Mouse (Mus musculus): Measurements from ENCODE around the gene Steap3. TPM values are rescaled to one million over a fixed set of nuclear protein-coding genes. Genes with fewer than 3 reads are reported as not detected.

Gene Steap3
- polyA plus RNA-seq, 1 experiment from 2014 or later: 19.3 TPM

DNA sequence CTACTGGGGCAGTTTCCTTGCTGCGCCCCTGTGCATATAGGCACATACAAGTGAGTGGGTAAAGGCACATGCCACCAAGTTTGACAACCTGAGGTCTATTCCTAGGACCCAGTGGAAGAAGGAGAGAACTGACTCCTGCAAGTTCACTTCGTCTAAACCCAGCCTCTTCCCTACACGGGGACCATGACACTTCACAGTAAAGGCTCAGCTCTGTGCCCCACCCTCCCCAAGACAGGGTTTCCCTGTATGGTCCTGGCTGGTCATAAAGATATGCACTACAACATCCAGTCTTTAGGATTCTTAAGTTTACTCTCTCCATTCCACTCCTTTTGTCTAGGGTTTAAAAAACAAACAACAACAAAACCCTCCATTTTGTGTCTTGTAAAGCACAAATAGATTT lies 21.9 kb downstream of the Steap3 start:
- no peak for ATAC-seq (ENCODE audit: insufficient number of reproducible peaks, insufficient read depth, low FRiP score, low read depth)
- WGBS: 72% methylated on average over 3 of the region's 3 CpGs
- H3K27ac ChIP-seq (replicated peaks in 1 of 2; ENCODE audit: control insufficient read depth in 1 of 2, insufficient read depth in 1 of 2, low read depth in 2 of 2, low read length in 2 of 2): no peak overlapping the region
- no peaks in the 10 kb centered on the region for H3K36me3 ChIP-seq (ENCODE audit: control insufficient read depth, insufficient read depth, low read length)
- peaks cover 6% of the 10 kb centered on the region for H3K9me3 ChIP-seq (ENCODE audit: control insufficient read depth, low read length)
- H3K4me3 ChIP-seq (ENCODE audit: control insufficient read depth in 1 of 2, insufficient read depth in 1 of 2, low read depth in 1 of 2, low read length in 2 of 2): no peak overlapping the region
- no peak overlapping the region for H3K9ac ChIP-seq (ENCODE audit: low read length)
- H3K27me3 ChIP-seq (ENCODE audit: control insufficient read depth, insufficient read depth, low read length): no peaks in the 10 kb centered on the region
- peaks cover 11 to 19% of the 10 kb centered on the region in 2 experiments; a peak in 3 of 4 replicates for H3K4me1 ChIP-seq (ENCODE audit: control insufficient read depth in 2 of 2, insufficient read depth in 2 of 2, low read length in 2 of 2)
- no peak overlapping the region for H3K4me2 ChIP-seq (ENCODE audit: low read length)

DNA sequence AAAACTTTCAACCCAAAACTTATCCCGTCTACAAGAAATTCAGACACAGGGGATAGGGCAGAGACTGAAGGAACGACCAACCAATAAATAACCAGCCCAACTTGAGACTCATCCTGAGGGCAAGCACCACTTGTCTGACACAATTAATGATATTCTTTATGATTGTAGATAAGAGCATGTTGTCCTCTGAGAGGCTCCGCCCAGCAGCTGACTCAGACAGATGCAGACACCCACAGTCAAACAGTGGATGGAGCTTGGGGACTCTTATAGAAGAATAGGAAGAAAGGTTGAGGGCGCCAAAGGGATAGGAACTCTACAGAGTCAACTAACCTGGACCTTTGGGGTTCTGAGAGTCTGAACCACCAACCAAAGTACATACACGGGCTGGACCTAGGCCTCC lies 22.7 kb downstream of the Steap3 start:
- 86% methylated on average over 5 of the region's 5 CpGs for WGBS
- no peak for ATAC-seq (ENCODE audit: insufficient number of reproducible peaks, insufficient read depth, low FRiP score, low read depth)
- Histone ChIP-seq H3K27me3 (ENCODE audit: control insufficient read depth, insufficient read depth, low read length) (no peaks in the 10 kb centered on the region), H3K36me3 (ENCODE audit: control insufficient read depth, insufficient read depth, low read length) (no peaks in the 10 kb centered on the region), H3K4me3 (ENCODE audit: control insufficient read depth in 1 of 2, insufficient read depth in 1 of 2, low read depth in 1 of 2, low read length in 2 of 2) (no peak overlapping the region), H3K4me1 (ENCODE audit: control insufficient read depth in 2 of 2, insufficient read depth in 2 of 2, low read length in 2 of 2) (peaks cover 16 to 26% of the 10 kb centered on the region in 2 experiments), H3K9ac (ENCODE audit: low read length) (no peak overlapping the region), H3K4me2 (ENCODE audit: low read length) (no peak overlapping the region), H3K9me3 (ENCODE audit: control insufficient read depth, low read length) (peaks cover 6% of the 10 kb centered on the region), H3K27ac (replicated peaks in 1 of 2; ENCODE audit: control insufficient read depth in 1 of 2, insufficient read depth in 1 of 2, low read depth in 2 of 2, low read length in 2 of 2) (no peak overlapping the region)

DNA sequence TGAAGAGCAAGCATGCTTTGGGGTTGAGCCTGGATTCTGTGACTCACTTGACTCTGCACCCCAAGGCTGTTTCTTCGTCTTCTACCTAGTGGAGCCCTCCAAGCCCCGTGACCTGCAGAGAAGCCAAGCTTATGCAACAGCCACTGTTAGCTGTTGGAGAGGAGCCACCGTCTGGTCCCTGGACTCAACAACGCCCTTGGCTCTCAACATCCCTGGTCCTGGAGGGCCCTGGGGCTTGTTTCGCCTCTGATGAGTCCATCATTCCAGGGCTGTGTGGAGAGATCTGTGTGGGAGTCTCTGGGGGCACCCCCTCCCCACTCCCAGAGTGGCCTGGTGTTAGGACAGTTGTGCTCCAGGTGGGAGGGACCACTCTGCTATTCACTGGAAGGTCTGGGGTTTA lies 24.3 kb downstream of the Steap3 start:
- WGBS: 55% methylated on average over 5 of the region's 5 CpGs
- Histone ChIP-seq H3K4me1 (ENCODE audit: control insufficient read depth in 2 of 2, insufficient read depth in 2 of 2, low read length in 2 of 2) (peaks cover 20 to 33% of the 10 kb centered on the region in 2 experiments), H3K9me3 (ENCODE audit: control insufficient read depth, low read length) (peaks cover 6% of the 10 kb centered on the region), H3K4me2 (ENCODE audit: low read length) (no peak overlapping the region), H3K36me3 (ENCODE audit: control insufficient read depth, insufficient read depth, low read length) (peaks cover 6% of the 10 kb centered on the region; the same call in 1 of the 2 replicates), H3K27me3 (ENCODE audit: control insufficient read depth, insufficient read depth, low read length) (no peaks in the 10 kb centered on the region), H3K9ac (ENCODE audit: low read length) (no peak overlapping the region), H3K27ac (replicated peaks in 1 of 2; ENCODE audit: control insufficient read depth in 1 of 2, insufficient read depth in 1 of 2, low read depth in 2 of 2, low read length in 2 of 2) (no peak overlapping the region), H3K4me3 (ENCODE audit: control insufficient read depth in 1 of 2, insufficient read depth in 1 of 2, low read depth in 1 of 2, low read length in 2 of 2) (no peak overlapping the region)
- no peak for ATAC-seq (ENCODE audit: insufficient number of reproducible peaks, insufficient read depth, low FRiP score, low read depth)

DNA sequence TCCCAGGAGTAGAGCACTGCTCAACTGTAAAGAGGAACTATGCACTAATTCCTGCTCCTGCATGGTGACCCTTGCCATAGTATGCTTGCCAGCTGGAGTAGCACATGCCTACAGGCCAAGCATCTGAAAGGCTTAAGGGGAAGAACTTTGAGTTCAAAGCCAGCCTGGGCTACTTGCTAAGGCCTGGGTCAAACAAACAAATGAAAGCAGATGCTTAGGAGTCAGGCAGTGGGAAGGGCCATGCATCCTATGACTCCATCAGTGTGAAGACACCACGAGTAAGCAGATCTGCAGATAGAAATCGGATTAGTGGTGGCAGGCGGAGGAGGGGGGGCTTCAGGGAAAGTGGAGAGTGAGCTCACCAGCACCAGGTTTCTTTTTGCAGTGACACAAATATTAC lies 25.2 kb downstream of the Steap3 start:
- peaks cover 20 to 33% of the 10 kb centered on the region in 2 experiments for H3K4me1 ChIP-seq (ENCODE audit: control insufficient read depth in 2 of 2, insufficient read depth in 2 of 2, low read length in 2 of 2)
- peaks cover 6% of the 10 kb centered on the region; the same call in 1 of the 2 replicates for H3K36me3 ChIP-seq (ENCODE audit: control insufficient read depth, insufficient read depth, low read length)
- H3K4me3 ChIP-seq (ENCODE audit: control insufficient read depth in 1 of 2, insufficient read depth in 1 of 2, low read depth in 1 of 2, low read length in 2 of 2): no peak overlapping the region
- no peak overlapping the region for H3K4me2 ChIP-seq (ENCODE audit: low read length)
- H3K27me3 ChIP-seq (ENCODE audit: control insufficient read depth, insufficient read depth, low read length): no peaks in the 10 kb centered on the region
- H3K27ac ChIP-seq (replicated peaks in 1 of 2; ENCODE audit: control insufficient read depth in 1 of 2, insufficient read depth in 1 of 2, low read depth in 2 of 2, low read length in 2 of 2): no peak overlapping the region
- no peak for ATAC-seq (ENCODE audit: insufficient number of reproducible peaks, insufficient read depth, low FRiP score, low read depth)
- H3K9me3 ChIP-seq (ENCODE audit: control insufficient read depth, low read length): peaks cover 3% of the 10 kb centered on the region
- 62% methylated on average over 3 of the region's 3 CpGs for WGBS
- H3K9ac ChIP-seq (ENCODE audit: low read length): no peak overlapping the region

DNA sequence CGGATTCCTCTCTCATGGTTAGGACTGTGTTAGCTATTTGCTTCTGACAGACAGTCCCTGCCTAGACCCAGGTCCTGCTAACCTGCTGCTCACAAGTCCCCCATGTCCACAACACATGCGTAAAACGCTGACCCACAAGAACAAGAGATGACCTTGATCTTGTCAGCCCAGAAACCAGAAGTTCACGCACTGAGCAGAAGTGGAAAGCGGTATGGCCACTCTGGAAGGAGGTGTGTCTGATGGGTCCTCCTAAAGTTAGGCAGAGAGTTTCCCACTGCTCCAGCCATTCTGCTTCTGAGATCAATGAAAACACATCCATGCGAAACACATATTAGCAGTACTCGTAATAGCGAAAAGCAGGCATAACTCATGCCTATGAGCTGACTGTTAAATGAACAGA lies 25.6 kb downstream of the Steap3 start:
- H3K9ac ChIP-seq (ENCODE audit: low read length): no peak overlapping the region
- peaks cover 20 to 33% of the 10 kb centered on the region in 2 experiments for H3K4me1 ChIP-seq (ENCODE audit: control insufficient read depth in 2 of 2, insufficient read depth in 2 of 2, low read length in 2 of 2)
- WGBS: 82% methylated on average over 8 of the region's 8 CpGs
- peaks cover 6% of the 10 kb centered on the region; the same call in 1 of the 2 replicates for H3K36me3 ChIP-seq (ENCODE audit: control insufficient read depth, insufficient read depth, low read length)
- no peak overlapping the region for H3K4me3 ChIP-seq (ENCODE audit: control insufficient read depth in 1 of 2, insufficient read depth in 1 of 2, low read depth in 1 of 2, low read length in 2 of 2)
- no peak overlapping the region for H3K4me2 ChIP-seq (ENCODE audit: low read length)
- H3K9me3 ChIP-seq (ENCODE audit: control insufficient read depth, low read length): no peaks in the 10 kb centered on the region
- no peak for ATAC-seq (ENCODE audit: insufficient number of reproducible peaks, insufficient read depth, low FRiP score, low read depth)
- H3K27me3 ChIP-seq (ENCODE audit: control insufficient read depth, insufficient read depth, low read length): no peaks in the 10 kb centered on the region
- H3K27ac ChIP-seq (replicated peaks in 1 of 2; ENCODE audit: control insufficient read depth in 1 of 2, insufficient read depth in 1 of 2, low read depth in 2 of 2, low read length in 2 of 2): no peak overlapping the region

DNA sequence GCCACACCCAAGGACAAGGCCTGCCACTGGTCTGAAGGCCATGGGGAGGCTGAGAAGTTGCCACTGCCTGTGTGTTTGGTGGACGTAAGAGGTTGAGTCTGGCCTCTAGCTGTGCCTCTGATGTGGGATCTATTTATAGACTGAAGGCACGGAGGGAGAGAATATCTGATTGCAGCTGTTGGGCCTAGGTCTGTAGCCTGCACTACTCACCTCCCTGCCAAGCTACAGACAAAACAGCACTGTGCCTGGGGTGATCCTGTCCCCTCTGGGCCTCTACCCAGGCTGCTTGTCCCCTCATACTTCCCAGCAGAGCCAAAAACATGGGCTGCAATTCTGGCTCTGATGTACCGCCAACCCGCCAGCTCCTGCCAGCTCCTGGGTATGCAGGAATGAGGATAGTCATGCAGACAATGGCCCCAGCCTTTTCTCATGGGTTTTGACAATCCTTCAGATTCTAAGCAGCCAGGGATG lies 26.8 kb downstream of the Steap3 start:
- Histone ChIP-seq H3K4me3 (ENCODE audit: control insufficient read depth in 1 of 2, insufficient read depth in 1 of 2, low read depth in 1 of 2, low read length in 2 of 2) (no peak overlapping the region), H3K36me3 (ENCODE audit: control insufficient read depth, insufficient read depth, low read length) (peaks cover 10% of the 10 kb centered on the region; the same call in 1 of the 2 replicates), H3K9me3 (ENCODE audit: control insufficient read depth, low read length) (no peaks in the 10 kb centered on the region), H3K27me3 (ENCODE audit: control insufficient read depth, insufficient read depth, low read length) (no peaks in the 10 kb centered on the region), H3K9ac (ENCODE audit: low read length) (no peak overlapping the region; the same call in 1 of the 2 replicates), H3K4me1 (ENCODE audit: control insufficient read depth in 2 of 2, insufficient read depth in 2 of 2, low read length in 2 of 2) (peaks cover 20 to 33% of the 10 kb centered on the region in 2 experiments), H3K4me2 (ENCODE audit: low read length) (no peak overlapping the region), H3K27ac (replicated peaks in 1 of 2; ENCODE audit: control insufficient read depth in 1 of 2, insufficient read depth in 1 of 2, low read depth in 2 of 2, low read length in 2 of 2) (peak overlapping the region; percentile 74 to 90)
- 22% methylated on average over 4 of the region's 4 CpGs for WGBS
- peak; percentile 70 for ATAC-seq (ENCODE audit: insufficient number of reproducible peaks, insufficient read depth, low FRiP score, low read depth)

DNA sequence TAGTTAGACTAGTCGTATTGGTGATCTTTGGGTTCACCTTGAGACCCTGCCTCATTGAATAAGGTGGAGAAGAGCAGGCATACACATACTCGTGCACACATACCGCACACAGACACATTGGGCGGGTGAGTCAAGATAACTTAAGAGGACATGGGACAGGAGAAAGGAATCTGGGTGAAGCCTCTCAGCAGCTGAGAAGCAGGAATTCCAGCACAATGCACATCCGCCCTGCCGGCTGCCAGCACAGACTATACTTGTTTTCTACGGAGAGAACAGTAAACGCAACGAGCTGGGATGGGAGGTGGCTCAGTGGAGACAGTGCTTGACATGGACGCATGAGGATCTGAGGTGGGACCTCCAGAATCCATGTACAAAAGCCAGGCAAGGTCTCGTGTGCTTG lies 27.9 kb downstream of the Steap3 start:
- Histone ChIP-seq H3K9ac (ENCODE audit: low read length) (no peak overlapping the region), H3K27me3 (ENCODE audit: control insufficient read depth, insufficient read depth, low read length) (no peaks in the 10 kb centered on the region), H3K27ac (replicated peaks in 1 of 2; ENCODE audit: control insufficient read depth in 1 of 2, insufficient read depth in 1 of 2, low read depth in 2 of 2, low read length in 2 of 2) (peak overlapping the region; percentile 74 to 90; a peak in 3 of 4 replicates), H3K4me2 (ENCODE audit: low read length) (0 out of 2 replicates have a peak overlapping the region, but pooled peaks have one; percentile 6), H3K9me3 (ENCODE audit: control insufficient read depth, low read length) (no peaks in the 10 kb centered on the region), H3K4me1 (ENCODE audit: control insufficient read depth in 2 of 2, insufficient read depth in 2 of 2, low read length in 2 of 2) (peaks cover 20 to 33% of the 10 kb centered on the region in 2 experiments), H3K36me3 (ENCODE audit: control insufficient read depth, insufficient read depth, low read length) (peaks cover 11% of the 10 kb centered on the region; the same call in 1 of the 2 replicates), H3K4me3 (ENCODE audit: control insufficient read depth in 1 of 2, insufficient read depth in 1 of 2, low read depth in 1 of 2, low read length in 2 of 2) (no peak overlapping the region)
- ATAC-seq (ENCODE audit: insufficient number of reproducible peaks, insufficient read depth, low FRiP score, low read depth): no peak
- WGBS: 45% methylated on average over 11 of the region's 11 CpGs

DNA sequence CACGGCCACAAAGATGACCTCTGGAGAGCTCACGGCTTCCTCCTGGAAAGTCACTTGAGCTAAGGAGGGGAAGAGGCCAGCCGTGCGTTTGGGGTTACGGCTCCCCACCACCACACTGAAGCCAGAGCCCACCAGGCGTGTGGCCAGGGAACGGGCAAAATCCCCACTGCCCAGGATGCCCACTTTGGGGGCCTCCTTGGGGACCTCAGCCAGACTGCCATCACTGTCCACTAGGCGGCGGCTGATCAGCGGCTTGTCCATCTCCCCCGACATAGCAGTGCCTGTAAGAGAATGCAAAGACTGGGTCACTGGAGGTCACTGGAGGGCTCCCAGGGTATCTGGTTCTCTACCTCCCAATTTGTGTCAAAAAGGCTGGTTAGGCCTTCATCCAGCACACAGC lies 28.5 kb downstream of the Steap3 start:
- Histone ChIP-seq H3K9me3 (ENCODE audit: control insufficient read depth, low read length) (no peaks in the 10 kb centered on the region), H3K27me3 (ENCODE audit: control insufficient read depth, insufficient read depth, low read length) (no peaks in the 10 kb centered on the region), H3K4me1 (ENCODE audit: control insufficient read depth in 2 of 2, insufficient read depth in 2 of 2, low read length in 2 of 2) (peaks cover 20 to 33% of the 10 kb centered on the region in 2 experiments), H3K9ac (ENCODE audit: low read length) (no peak overlapping the region), H3K27ac (replicated peaks in 1 of 2; ENCODE audit: control insufficient read depth in 1 of 2, insufficient read depth in 1 of 2, low read depth in 2 of 2, low read length in 2 of 2) (no peak overlapping the region), H3K4me2 (ENCODE audit: low read length) (no peak overlapping the region), H3K36me3 (ENCODE audit: control insufficient read depth, insufficient read depth, low read length) (peaks cover 12% of the 10 kb centered on the region; the same call in 1 of the 2 replicates), H3K4me3 (ENCODE audit: control insufficient read depth in 1 of 2, insufficient read depth in 1 of 2, low read depth in 1 of 2, low read length in 2 of 2) (no peak overlapping the region)
- no peak for ATAC-seq (ENCODE audit: insufficient number of reproducible peaks, insufficient read depth, low FRiP score, low read depth)
- 69% methylated on average over 11 of the region's 11 CpGs for WGBS
